Mouse (Mus musculus): ENCODE data around the gene Il22ra1. TPM values are rescaled to one million over a fixed set of nuclear protein-coding genes. Genes with fewer than 3 reads are reported as not detected.

The Il22ra1 gene
- under 1 TPM in 1 of 2 experiments, not detected in 1; 0.22 TPM for polyA plus RNA-seq (2017; shearing (Covaris generic))

DNA sequence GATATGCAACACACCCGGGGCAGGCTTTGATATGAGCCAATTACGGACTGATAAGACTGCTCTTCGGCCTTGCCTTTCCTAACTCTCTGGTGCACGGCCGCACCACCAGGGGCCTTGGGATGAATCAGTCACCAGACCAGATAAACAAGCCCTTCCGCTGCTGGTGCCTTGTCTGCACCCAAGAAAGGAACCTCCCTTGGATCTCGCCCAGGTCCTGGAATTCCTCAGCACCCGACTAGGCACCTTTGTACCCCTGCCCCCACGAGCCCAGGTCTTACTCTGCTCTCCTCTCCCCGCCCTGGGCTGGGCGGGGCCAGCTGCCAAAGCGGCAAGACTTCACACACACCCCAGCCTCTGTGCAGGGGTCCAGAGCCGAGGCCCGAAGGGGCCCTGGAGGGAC lies at the start of gene Il22ra1:
Gene Il22ra1 (plus strand): TSS at position 356 of the 400 bp plus-strand sequence.

DNA sequence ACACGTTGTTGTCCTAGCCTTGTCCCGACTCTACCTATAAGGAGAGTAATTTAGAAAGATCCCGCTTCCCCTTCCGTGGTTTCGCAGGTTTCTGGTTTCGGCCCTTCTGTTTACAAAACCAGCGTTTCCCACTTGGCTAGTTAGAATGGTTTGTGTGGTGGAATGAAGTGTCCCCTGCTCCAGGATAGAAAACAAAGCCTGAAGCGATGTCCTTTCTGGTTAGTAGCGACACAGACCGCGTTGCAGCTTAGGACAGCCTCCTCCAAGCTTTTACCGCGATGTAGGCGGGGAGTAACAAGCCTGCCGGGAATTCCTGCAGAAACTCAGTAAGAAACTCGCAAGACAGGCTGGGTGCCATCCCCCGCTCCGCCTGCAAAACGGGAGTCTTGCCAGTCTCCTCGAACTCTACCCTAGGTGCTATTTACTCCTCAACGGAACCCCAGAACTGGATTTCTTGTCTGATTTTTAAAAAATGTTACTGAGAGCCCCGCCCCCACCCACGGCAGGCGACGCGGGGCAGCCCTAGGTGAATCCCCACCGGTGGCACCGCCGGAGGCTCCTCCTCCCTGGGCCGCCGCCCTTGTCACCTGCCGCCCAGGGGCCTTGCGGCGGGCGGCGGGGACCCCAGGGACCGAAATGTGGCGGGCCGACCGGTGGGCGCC lies 41.9 kb upstream of the Il22ra1 start, which contains the start of gene Ifnlr1:
Gene Ifnlr1 (plus strand): TSS at position 382 of the 662 bp plus-strand sequence.

DNA sequence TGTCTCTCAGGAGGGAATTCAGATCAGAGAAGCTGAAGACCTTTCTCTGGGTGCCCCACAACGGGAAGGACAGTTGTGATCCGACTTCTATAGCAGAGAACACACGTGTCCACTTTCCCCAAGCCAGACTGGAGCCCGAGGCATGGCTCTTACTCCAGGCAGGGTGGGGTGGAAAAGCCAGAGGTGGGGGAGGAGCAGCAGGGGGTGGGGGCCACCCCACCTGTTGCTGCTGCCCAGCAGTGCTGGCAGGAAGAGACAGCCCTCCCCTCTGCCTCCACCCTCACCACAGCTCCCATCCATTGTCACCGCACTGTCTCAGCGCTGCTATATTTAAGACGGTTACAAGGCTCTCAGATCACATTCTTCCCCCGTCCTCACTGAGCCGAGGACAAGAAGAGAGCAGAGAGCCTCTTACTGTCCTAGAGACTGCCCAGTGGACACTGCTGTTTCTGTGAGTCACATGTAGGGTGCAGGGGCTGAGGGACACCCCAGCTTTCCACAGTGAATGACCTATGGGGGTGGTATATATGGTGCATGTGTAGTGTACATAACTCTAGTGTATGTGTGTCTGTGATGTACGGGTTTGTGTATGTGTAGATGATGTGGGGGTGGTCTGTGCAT lies 31.5 kb downstream of the Il22ra1 start, which contains the start of gene Myom3:
Gene Myom3 (plus strand): TSS at position 360 of the 621 bp plus-strand sequence.

Other genes with a start within 250 kb of the Il22ra1 start
- under 1 TPM; 0.11 to 0.45 TPM for gene Stpg1, start 233.4 kb upstream of the Il22ra1 start, polyA plus RNA-seq (2017; shearing (Covaris generic))
- 10 to 100 TPM; 13.4 to 21.3 TPM for gene Nipal3, start 233.1 kb upstream of the Il22ra1 start, polyA plus RNA-seq (2017; shearing (Covaris generic))
- under 1 TPM in 1 of 2 experiments, not detected in 1; 0.56 TPM for gene Grhl3, start 154.5 kb upstream of the Il22ra1 start, polyA plus RNA-seq (2017; shearing (Covaris generic))
- under 1 TPM in 1 of 2 experiments, not detected in 1; 0.48 TPM for gene Ifnlr1, start 41.9 kb upstream of the Il22ra1 start, polyA plus RNA-seq (2017; shearing (Covaris generic))
- gene Myom3, start 31.5 kb downstream of the Il22ra1 start, polyA plus RNA-seq (2017; shearing (Covaris generic)) = 1 to 10 TPM in 1 of 2 experiments, not detected in 1; 1.1 TPM
- gene Srsf10, start 127.6 kb downstream of the Il22ra1 start, polyA plus RNA-seq (2017; shearing (Covaris generic)) = 100 to 1,000 TPM; 116 to 134 TPM
- 100 to 1,000 TPM; 194 to 197 TPM for gene Pnrc2, start 145.7 kb downstream of the Il22ra1 start, polyA plus RNA-seq (2017; shearing (Covaris generic))
- gene Cnr2, start 167.2 kb downstream of the Il22ra1 start, polyA plus RNA-seq (2017; shearing (Covaris generic)) = 10 to 100 TPM; 13.2 to 14.8 TPM
- 100 to 1,000 TPM in 1 of 2 experiments, 10 to 100 TPM in 1; 74.6 to 101 TPM for gene Fuca1, start 192.6 kb downstream of the Il22ra1 start, polyA plus RNA-seq (2017; shearing (Covaris generic))
- gene Hmgcl, start 218.3 kb downstream of the Il22ra1 start, polyA plus RNA-seq (2017; shearing (Covaris generic)) = 10 to 100 TPM; 69.9 to 82.9 TPM
- gene Gale, start 235.6 kb downstream of the Il22ra1 start, polyA plus RNA-seq (2017; shearing (Covaris generic)) = 10 to 100 TPM; 20.6 to 40.7 TPM
- gene Lypla2, start 244.5 kb downstream of the Il22ra1 start, polyA plus RNA-seq (2017; shearing (Covaris generic)) = 100 to 1,000 TPM; 306 to 344 TPM